Mouse (Mus musculus): ENCODE measurements at regions not wholly inside any gene's neighbourhood (a gene's known extent, or its start where the extent isn't known, plus 50 kb on each side); places are given as distances from the start of the nearest gene placed in this dataset.

GRCm38 (mm10) chr1:35749603-35750002, 318.6 kb upstream of the Hs6st1 start:
- TF ChIP-seq ZC3H11A (IDR thresholded peaks at IDR 0.05; ENCODE audit: borderline replicate concordance, low read depth, low read length) (no peak), HCFC1 (IDR thresholded peaks at IDR 0.05; ENCODE audit: borderline replicate concordance, insufficient read depth, low read length) (no peak), MAFK (IDR thresholded peaks at IDR 0.05; ENCODE audit: insufficient read depth, low read depth, low read length) (no peak), ZNF384 (IDR thresholded peaks at IDR 0.05; ENCODE audit: low read depth, low read length) (no peak)
